Mouse (Mus musculus): ENCODE results near the gene Chp2. TPM values are rescaled to one million over a fixed set of nuclear protein-coding genes. Genes with fewer than 3 reads are reported as not detected.

Gene Chp2
- not detected in 2 replicates for total RNA-seq (2014; fragmentation: Nextera tagmentation)
- not detected in 2 replicates for total RNA-seq (2017)

- ATAC-seq (replicated peaks; ENCODE audit: low FRiP score, low TSS enrichment, poor library complexity, severe bottlenecking): no peak
Observed at GRCm38 (mm10) chr7:122219315-122219801, at the start of gene Chp2. Gene Chp2, plus strand, starts transcription at chr7:122219496.

GRCm38 (mm10) chr7:122170705-122171104 lies 48.6 kb upstream of the Chp2 start:
- no peak for ATAC-seq (replicated peaks; ENCODE audit: low FRiP score, low TSS enrichment, poor library complexity, severe bottlenecking)

DNA sequence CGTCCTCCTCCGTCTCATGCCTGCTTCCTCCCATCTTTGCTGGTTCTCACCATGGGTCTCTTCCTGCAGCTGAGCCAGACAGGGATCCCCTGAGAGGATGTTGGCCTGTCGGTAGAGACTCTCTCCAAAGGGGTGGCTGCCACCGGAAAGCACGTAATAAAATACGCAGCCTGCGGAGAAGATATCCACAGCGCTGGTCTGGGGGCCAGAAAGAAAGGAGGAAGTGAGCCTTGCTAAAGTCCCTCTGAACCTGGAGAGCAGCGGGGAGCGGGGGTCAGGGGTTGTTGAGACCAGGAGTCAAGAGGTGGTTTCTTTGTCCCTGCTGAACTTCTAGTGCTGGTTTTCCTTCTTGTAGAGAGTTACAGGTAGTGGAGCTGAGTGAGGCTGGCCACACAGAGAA lies 47.7 kb upstream of the Chp2 start:
- ATAC-seq (replicated peaks; ENCODE audit: low FRiP score, low TSS enrichment, poor library complexity, severe bottlenecking): no peak

GRCm38 (mm10) chr7:122180720-122181119 lies 38.6 kb upstream of the Chp2 start:
- ATAC-seq (replicated peaks; ENCODE audit: low FRiP score, low TSS enrichment, poor library complexity, severe bottlenecking): no peak

- ATAC-seq (replicated peaks; ENCODE audit: low FRiP score, low TSS enrichment, poor library complexity, severe bottlenecking): no peak
Observed at GRCm38 (mm10) chr7:122184569-122184968, 34.7 kb upstream of the Chp2 start.

GRCm38 (mm10) chr7:122186043-122186442 lies 33.3 kb upstream of the Chp2 start, which contains the start of gene Ern2:
Gene Ern2, minus strand, starts transcription at chr7:122186207.
- ATAC-seq (replicated peaks; ENCODE audit: low FRiP score, low TSS enrichment, poor library complexity, severe bottlenecking): no peak

DNA sequence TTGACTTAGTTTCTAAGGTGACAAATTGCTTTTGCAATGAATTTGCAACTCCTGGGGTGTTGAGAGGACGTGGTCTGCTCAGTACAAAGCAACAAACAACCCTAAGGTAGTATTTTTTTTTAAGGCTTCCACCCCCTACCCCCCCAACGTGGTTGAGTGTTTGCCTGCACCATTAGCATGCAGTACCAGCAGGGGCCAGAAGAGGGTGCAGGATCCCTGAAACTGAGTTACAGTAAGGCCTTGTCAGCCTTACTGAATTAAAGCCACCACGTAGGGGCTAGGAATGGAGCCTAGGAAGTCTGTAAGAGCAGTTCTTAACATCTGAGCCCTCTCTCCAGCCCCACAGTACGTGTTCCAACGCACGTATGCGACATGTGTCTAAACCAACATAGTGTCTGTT lies 29.8 kb upstream of the Chp2 start:
- ATAC-seq (replicated peaks; ENCODE audit: low FRiP score, low TSS enrichment, poor library complexity, severe bottlenecking): peak; percentile 87

DNA sequence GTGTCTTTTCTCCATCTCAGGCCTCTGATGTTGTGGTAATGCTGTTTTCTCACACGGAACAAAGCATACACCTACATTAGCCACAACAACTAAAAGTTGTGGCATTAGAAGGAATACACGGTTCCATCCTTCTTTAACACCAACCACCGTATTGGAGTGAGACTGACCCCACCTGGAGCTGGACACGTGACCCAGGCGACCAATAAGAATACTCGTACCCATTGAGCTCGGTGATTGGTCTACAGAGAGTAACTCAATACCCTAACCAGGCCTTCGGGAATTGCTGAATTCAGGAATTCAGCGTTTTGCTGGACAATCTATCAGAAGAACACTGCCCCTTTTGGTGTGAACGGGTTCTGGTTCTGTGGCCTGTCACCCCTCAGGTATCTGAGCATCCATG lies 28.2 kb upstream of the Chp2 start:
- ATAC-seq (replicated peaks; ENCODE audit: low FRiP score, low TSS enrichment, poor library complexity, severe bottlenecking): no peak

- ATAC-seq (replicated peaks; ENCODE audit: low FRiP score, low TSS enrichment, poor library complexity, severe bottlenecking): no peak
Observed at GRCm38 (mm10) chr7:122193919-122194318, 25.4 kb upstream of the Chp2 start.

DNA sequence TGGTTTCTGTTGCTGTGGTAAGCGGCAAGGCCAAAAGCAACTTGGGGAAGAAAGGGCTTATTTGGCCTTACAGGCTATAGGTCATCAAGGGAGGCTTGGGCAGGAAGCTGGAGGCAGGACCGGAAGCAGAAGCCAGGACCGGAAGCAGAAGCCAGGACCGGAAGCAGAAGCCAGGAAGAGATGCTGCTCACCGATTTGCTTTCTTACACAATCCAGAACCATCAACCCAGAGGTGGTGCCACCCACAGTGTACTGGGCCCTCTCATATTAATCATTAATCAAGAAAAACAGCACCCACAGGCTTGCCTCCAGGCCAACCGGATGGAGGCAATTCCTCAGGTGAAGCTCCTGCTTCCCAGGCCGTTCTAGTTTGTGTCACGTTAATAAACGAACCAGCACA lies 22.5 kb upstream of the Chp2 start:
- no peak for ATAC-seq (replicated peaks; ENCODE audit: low FRiP score, low TSS enrichment, poor library complexity, severe bottlenecking)

DNA sequence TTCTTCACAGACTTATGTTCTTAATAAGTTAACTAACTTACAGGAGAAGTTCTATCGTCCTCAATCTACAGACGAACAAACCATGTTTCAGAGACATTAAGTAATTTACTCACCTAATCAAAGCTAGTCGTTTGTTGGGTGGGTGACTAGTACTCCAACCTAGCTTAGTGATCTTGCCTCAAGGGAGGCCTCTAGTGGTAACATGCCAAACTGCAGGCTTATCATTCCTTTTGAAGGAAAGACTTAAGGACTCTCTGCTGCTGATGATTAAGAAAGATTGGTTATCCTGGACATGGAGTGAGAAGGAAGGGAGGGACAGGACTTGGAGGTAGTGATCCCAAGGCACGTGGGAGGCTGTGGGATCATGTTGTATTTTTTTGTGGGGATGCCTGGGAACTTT lies 22.0 kb upstream of the Chp2 start:
- peak; percentile 88 for ATAC-seq (replicated peaks; ENCODE audit: low FRiP score, low TSS enrichment, poor library complexity, severe bottlenecking)

- ATAC-seq (replicated peaks; ENCODE audit: low FRiP score, low TSS enrichment, poor library complexity, severe bottlenecking): peak; percentile 70
Observed at GRCm38 (mm10) chr7:122199296-122199695, 20.0 kb upstream of the Chp2 start.

GRCm38 (mm10) chr7:122203936-122204335 lies 15.4 kb upstream of the Chp2 start:
- no peak for ATAC-seq (replicated peaks; ENCODE audit: low FRiP score, low TSS enrichment, poor library complexity, severe bottlenecking)

GRCm38 (mm10) chr7:122206121-122206520 lies 13.2 kb upstream of the Chp2 start:
- ATAC-seq (replicated peaks; ENCODE audit: low FRiP score, low TSS enrichment, poor library complexity, severe bottlenecking): no peak

GRCm38 (mm10) chr7:122208276-122209021 lies 10.8 kb upstream of the Chp2 start:
- ATAC-seq (replicated peaks; ENCODE audit: low FRiP score, low TSS enrichment, poor library complexity, severe bottlenecking): no peak

DNA sequence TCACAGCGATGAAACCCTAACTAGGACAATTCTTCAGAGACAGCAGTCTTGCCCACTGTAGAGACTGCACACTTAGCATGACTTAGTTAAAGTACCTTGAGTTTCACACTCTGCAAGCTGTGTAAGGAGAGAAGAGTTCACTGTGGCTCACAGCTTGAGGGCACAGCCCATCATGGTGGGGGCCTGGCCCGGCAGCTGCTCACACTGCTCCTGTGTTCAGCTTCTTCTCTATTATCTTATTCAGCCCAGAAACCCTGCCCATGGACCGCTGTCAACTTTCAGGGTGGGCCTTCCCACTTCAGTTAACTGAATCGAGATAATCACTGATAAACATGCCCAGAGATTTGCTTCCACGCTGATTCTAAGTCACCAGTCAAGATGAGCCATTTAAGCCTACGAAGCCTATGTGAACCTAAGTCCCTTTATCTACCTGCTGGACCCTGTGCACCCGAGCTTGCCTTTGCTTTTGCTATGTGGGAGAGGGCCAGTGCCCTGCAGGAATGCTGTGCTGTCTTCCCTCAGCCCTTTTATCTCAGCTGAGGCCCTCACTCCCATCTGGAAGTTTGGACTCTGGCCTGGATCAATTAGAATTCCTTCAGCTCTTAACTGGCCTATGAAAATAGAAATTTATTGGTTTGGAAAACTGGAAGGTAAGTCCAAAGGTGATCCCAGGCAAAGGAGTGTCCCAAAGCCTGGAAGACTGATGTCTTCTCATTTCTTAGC lies 6.9 kb downstream of the Chp2 start:
- ATAC-seq (replicated peaks; ENCODE audit: low FRiP score, low TSS enrichment, poor library complexity, severe bottlenecking): peak; percentile 86

DNA sequence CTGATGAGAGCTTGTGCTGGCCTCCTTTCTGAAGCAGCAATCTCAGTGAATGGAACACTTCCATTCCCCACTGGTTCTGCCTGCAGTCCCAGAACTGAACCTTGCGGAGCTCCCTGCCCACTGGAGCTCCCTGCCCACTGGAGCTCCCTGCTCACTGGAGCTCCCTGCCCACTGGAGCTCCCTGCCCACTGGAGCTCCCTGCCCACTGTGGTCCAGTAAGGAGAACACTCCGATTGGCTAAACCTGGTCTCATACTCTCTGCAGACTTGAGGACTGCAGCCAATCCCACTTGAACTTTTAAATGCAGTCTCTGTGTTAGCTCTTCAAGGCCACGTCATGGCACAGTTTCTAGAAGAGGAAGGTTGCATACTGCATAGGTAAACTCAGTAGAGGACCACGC lies 7.4 kb downstream of the Chp2 start:
- ATAC-seq (replicated peaks; ENCODE audit: low FRiP score, low TSS enrichment, poor library complexity, severe bottlenecking): 0 out of 2 replicates have a peak, but pooled peaks have one; percentile 21

GRCm38 (mm10) chr7:122229306-122229705 lies 10.0 kb downstream of the Chp2 start:
- no peak for ATAC-seq (replicated peaks; ENCODE audit: low FRiP score, low TSS enrichment, poor library complexity, severe bottlenecking)

- no peak for ATAC-seq (replicated peaks; ENCODE audit: low FRiP score, low TSS enrichment, poor library complexity, severe bottlenecking)
Observed at GRCm38 (mm10) chr7:122229916-122230315, 10.6 kb downstream of the Chp2 start.

- no peak for ATAC-seq (replicated peaks; ENCODE audit: low FRiP score, low TSS enrichment, poor library complexity, severe bottlenecking)
Observed at GRCm38 (mm10) chr7:122230866-122231265, 11.6 kb downstream of the Chp2 start.

DNA sequence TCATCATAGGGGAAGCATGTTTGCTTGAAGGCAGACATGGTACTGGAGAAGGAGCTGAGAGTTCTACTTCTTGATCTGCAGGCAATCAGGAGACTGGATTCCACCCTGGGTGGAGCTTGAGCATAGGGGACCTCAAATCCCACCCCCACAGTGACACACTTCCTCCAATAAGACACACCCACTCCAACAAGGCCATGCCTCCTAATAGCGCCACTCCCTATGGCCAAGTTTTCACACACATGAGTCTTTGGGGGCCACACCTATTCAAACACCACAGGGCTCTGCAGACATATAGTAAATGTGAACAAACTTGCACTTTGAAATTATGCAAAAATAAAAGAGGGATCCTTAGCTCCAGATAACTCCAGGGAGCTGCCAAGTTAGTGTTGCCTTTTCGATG lies 19.6 kb downstream of the Chp2 start:
- no peak for ATAC-seq (replicated peaks; ENCODE audit: low FRiP score, low TSS enrichment, poor library complexity, severe bottlenecking)

Measured in megakaryocyte-erythroid progenitor cell, adult 5-6 weeks (primary cell).